Mouse (Mus musculus) stomach, postnatal 0 days (tissue): ENCODE measurements around the gene Lrrc41.

Experiments used
- CTCF ChIP-seq: IDR thresholded peaks from 2 replicates; pipeline ENCODE4 v1.5.1; 2016; ENCODE audit warnings: antibody characterized with exemption, low read depth, mild to moderate bottlenecking, moderate library complexity
- EP300 ChIP-seq: optimal IDR thresholded peaks from 2 replicates; pipeline ENCODE3; 2016; ENCODE audit warnings: antibody characterized with exemption

DNA sequence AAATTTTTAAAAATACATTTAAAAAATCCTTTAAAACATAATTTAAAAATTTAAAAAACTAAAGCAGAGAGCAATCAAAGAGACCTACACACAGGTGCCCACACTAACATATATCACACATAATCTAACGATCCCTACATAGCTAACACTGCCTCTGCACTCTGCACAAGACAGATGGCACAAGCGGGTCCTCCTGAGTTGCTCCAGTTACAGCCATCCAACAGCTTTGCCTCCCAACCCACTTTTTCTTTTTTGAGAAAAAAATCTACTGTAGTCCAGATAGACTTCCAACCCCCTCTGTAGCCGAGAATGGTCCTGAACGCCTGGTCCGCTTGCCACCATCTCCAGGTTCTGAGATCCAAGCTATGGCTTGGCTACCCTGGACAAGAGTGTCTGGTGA lies 30.2 kb downstream of the Lrrc41 start:
- TF ChIP-seq CTCF (no peak), EP300 (no peak)
